Mouse (Mus musculus) gonadal fat pad, adult 2 months (tissue): Measurements from ENCODE around the gene Epb41l4b. TPM values are rescaled to one million over a fixed set of nuclear protein-coding genes. Genes with fewer than 3 reads are reported as not detected.

Experiments used
- DNase-seq: peaks from one replicate; pipeline ENCODE4 v3.0.0-alpha.2; 2012; ENCODE audit warnings: low read depth
- polyA plus RNA-seq: library from polyadenylated mRNA; depleted of rRNA; stranded (reverse); fragments of >200 nt; gene quantifications from 2 replicates; pipeline ENCODE4 v1.2.3, GENCODE M21; 2012; rRNA removed

Gene Epb41l4b
- polyA plus RNA-seq, 1 experiment, result 25.8 TPM

GRCm38 (mm10) chr4:56946641-56947640, 196.3 kb downstream of the Epb41l4b start, which contains the start of gene Tmem245:
Gene Tmem245 (minus strand): TSS chr4:56947437.
- DNase-seq, result peak; percentile 60

GRCm38 (mm10) chr4:56946180-56946579, 197.1 kb downstream of the Epb41l4b start:
- DNase-seq, result no peak

- no peak for DNase-seq
Measured at GRCm38 (mm10) chr4:56944286-56944685, 199.0 kb downstream of the Epb41l4b start.

- DNase-seq, result no peak
Measured at GRCm38 (mm10) chr4:56943258-56943657, 200.0 kb downstream of the Epb41l4b start.

- DNase-seq, result no peak
Measured at GRCm38 (mm10) chr4:56942567-56942966, 200.7 kb downstream of the Epb41l4b start.

Other genes with a start within 250 kb of the Epb41l4b start
- 18.6 and 19.8 TPM in 2 replicates for gene Tmem245, start 196.0 kb downstream of the Epb41l4b start, polyA plus RNA-seq
- gene Frrs1l, start 153.0 kb downstream of the Epb41l4b start, polyA plus RNA-seq, result 0.04 TPM in 1 of 2 replicates, not detected in the other
- gene Ptpn3, start 158.4 kb upstream of the Epb41l4b start, polyA plus RNA-seq, result 17.4 and 19.8 TPM in 2 replicates